Mouse (Mus musculus) ES-Bruce4 (cell line): ENCODE results near the gene Fam196b. TPM values are rescaled to one million over a fixed set of nuclear protein-coding genes. Genes with fewer than 3 reads are reported as not detected.
A peak's percentile ranks its signal among the peaks of the same experiment; 100 is the strongest.

Experiments
- H3K27ac ChIP-seq: 2 replicates; pipeline ENCODE4 v1.5.1; 2012; ENCODE audit warnings: low read length, inconsistent platforms; ENCODE audit not compliant: insufficient read depth
- H3K27me3 ChIP-seq: 2 replicates; pipeline ENCODE4 v1.6.1; 2012; ENCODE audit warnings: mild to moderate bottlenecking, low read length, inconsistent platforms; ENCODE audit not compliant: control insufficient read depth, poor library complexity, insufficient read depth, severe bottlenecking
- H3K36me3 ChIP-seq: 2 replicates; pipeline ENCODE4 v1.6.1; 2012; ENCODE audit warnings: inconsistent platforms, mild to moderate bottlenecking, low read length, moderate library complexity; ENCODE audit not compliant: control insufficient read depth, poor library complexity, insufficient read depth, severe bottlenecking
- H3K4me1 ChIP-seq: one replicate; pipeline ENCODE4 v1.8.1; 2011; ENCODE audit warnings: low read length; ENCODE audit not compliant: control insufficient read depth, insufficient read depth
- H3K4me3 ChIP-seq: 2 replicates; pipeline ENCODE4 v1.5.1; 2011; ENCODE audit warnings: low read depth, mild to moderate bottlenecking, low read length
- H3K9ac ChIP-seq: 2 replicates; pipeline ENCODE4 v1.6.1; 2012; ENCODE audit warnings: low read depth, mild to moderate bottlenecking, inconsistent platforms; ENCODE audit not compliant: poor library complexity, severe bottlenecking
- H3K9me3 ChIP-seq: replicated peaks from 2 replicates; pipeline ENCODE4 v1.6.1; 2012; ENCODE audit warnings: mild to moderate bottlenecking, low read length, inconsistent platforms; ENCODE audit not compliant: control insufficient read depth, poor library complexity, insufficient read depth, severe bottlenecking
- CTCF ChIP-seq: IDR thresholded peaks from one replicate; pipeline ENCODE4 v1.8.1; 2011; ENCODE audit warnings: low read depth, low read length
- EP300 ChIP-seq: IDR thresholded peaks from 2 replicates; pipeline ENCODE4 v1.6.1; 2011; ENCODE audit warnings: low read depth, low read length; ENCODE audit not compliant: insufficient read depth
- POLR2A ChIP-seq: IDR thresholded peaks from one replicate; pipeline ENCODE4 v1.8.1; 2011; ENCODE audit warnings: low read length; ENCODE audit not compliant: insufficient read depth
- polyA plus RNA-seq: library from polyadenylated mRNA; stranded (reverse); fragments of >200 nt; gene quantifications from 2 replicates; pipeline ENCODE4 v1.2.4, GENCODE M21; 2011; ENCODE audit warnings: low read depth; ENCODE audit not compliant: missing spikeins, insufficient read depth, insufficient read length

Gene Fam196b
- polyA plus RNA-seq, 1 experiment = not detected

DNA sequence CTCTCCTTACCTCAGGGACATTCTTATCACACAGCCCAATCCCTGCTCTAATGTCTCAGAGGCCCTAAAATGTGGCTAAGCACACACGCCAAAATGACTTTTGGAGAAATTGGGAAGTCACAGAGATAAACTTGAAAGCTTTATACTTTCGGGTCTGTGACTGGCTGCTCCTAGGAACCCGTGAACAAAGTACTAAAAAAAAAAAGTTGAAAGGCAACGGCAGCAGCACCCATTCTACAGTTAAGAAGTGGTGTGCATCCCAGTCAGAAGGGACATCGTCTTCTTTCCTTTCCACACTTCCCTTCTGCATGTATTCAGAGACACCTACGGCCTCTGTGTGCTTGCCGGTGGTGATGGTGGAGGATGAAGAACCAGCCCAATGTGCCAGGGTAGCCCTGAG, 14.6 kb upstream of the Fam196b start:
- Histone ChIP-seq H3K9me3 (no peaks in the 10 kb centered on the region; the same call in 1 of the 2 replicates), H3K27me3 (no peaks in the 10 kb centered on the region), H3K27ac (no peak overlapping the region), H3K36me3 (no peaks in the 10 kb centered on the region), H3K4me3 (no peak overlapping the region), H3K4me1 (no peaks in the 10 kb centered on the region), H3K9ac (no peak overlapping the region)
- TF ChIP-seq POLR2A (no peak), EP300 (no peak), CTCF (no peak)

DNA sequence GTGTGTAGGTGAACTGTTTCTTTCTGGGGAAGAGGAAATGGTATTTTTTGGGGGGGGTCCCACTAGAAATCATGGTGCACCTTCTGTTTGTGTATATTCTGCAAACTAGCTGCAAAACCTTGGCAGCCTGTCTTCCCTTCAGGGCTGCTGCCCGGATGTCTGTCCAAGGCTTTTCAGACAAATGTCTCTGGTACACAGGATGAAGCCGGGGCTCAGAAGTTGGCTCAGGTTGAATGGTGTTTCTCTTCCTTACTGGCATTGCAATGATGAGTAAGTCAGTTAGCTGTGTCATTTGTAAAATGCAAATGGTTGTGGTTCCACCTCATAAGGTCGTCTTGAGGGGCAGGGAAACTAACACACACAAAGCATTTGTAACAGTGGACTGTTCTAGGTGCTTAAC, 8.4 kb upstream of the Fam196b start:
- no peak overlapping the region for H3K9ac ChIP-seq

DNA sequence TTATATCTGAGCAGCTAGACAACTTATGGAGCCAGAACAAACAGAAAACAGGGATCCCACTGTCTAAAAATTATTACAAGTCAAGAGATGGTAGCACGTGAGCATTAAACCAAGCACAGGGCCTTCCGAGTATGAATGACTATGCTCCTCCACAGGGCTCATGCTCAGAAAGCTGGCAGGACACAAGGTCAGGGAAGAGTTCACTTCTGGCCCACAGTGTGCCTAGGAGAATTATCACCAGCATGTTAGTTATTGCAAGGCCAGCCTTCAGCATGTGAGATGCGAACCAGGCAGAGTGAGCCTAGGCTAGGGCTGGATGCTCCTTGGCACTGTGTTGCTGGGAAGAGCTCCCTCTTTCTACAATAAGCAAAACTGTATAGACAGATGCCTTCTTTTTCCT, 5.9 kb upstream of the Fam196b start:
- Histone ChIP-seq H3K4me1 (no peaks in the 10 kb centered on the region), H3K9ac (no peak overlapping the region), H3K9me3 (no peaks in the 10 kb centered on the region), H3K27ac (no peak overlapping the region), H3K27me3 (no peaks in the 10 kb centered on the region), H3K4me3 (no peak overlapping the region), H3K36me3 (no peaks in the 10 kb centered on the region)
- TF ChIP-seq EP300 (no peak), POLR2A (no peak), CTCF (no peak)

More for the DNA sequence above, 8.4 kb upstream of the Fam196b start:
- H3K9me3 ChIP-seq = no peaks in the 10 kb centered on the region
- H3K4me3 ChIP-seq = no peak overlapping the region
- TF ChIP-seq EP300 (no peak), POLR2A (no peak), CTCF (no peak)
- H3K27ac ChIP-seq = no peak overlapping the region
- no peaks in the 10 kb centered on the region for H3K36me3 ChIP-seq
- no peaks in the 10 kb centered on the region for H3K27me3 ChIP-seq
- H3K4me1 ChIP-seq = no peaks in the 10 kb centered on the region

GRCm38 (mm10) chr11:34309360-34309759, 5.3 kb upstream of the Fam196b start:
- Histone ChIP-seq H3K4me3 (no peak overlapping the region), H3K9ac (no peak overlapping the region), H3K9me3 (no peaks in the 10 kb centered on the region), H3K36me3 (no peaks in the 10 kb centered on the region), H3K27me3 (no peaks in the 10 kb centered on the region), H3K4me1 (no peaks in the 10 kb centered on the region), H3K27ac (no peak overlapping the region)
- TF ChIP-seq CTCF = no peak
- TF ChIP-seq EP300 = no peak
- TF ChIP-seq POLR2A = no peak

GRCm38 (mm10) chr11:34311717-34312116, 2.9 kb upstream of the Fam196b start:
- no peaks in the 10 kb centered on the region for H3K4me1 ChIP-seq
- H3K27ac ChIP-seq = no peak overlapping the region
- H3K36me3 ChIP-seq = no peaks in the 10 kb centered on the region
- no peaks in the 10 kb centered on the region for H3K27me3 ChIP-seq
- H3K9me3 ChIP-seq = no peaks in the 10 kb centered on the region
- TF ChIP-seq EP300 (no peak), CTCF (no peak), POLR2A (no peak)
- no peak overlapping the region for H3K4me3 ChIP-seq
- H3K9ac ChIP-seq = no peak overlapping the region

DNA sequence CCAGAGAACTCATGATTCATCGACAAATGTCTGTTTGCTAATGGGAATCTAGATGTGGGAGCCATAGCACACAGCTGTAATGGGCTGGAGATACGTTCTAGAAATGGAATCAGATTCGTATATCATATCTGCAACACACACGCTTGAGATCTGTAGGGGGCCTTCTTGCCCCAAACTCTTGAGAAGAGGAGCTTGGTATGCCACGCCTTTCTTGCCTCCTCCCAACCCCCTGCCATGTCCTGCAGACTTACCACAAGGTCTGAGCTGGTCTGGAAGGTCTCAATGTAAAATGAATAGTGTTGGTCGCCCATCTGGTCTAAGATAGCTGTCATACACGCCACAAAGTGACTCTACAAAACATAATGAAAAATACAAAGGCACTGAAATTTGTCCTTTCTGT, 2.4 kb upstream of the Fam196b start:
- Histone ChIP-seq H3K4me3 (no peak overlapping the region), H3K9ac (no peak overlapping the region), H3K27me3 (no peaks in the 10 kb centered on the region), H3K27ac (no peak overlapping the region), H3K4me1 (no peaks in the 10 kb centered on the region), H3K36me3 (no peaks in the 10 kb centered on the region), H3K9me3 (no peaks in the 10 kb centered on the region)
- TF ChIP-seq POLR2A = no peak

DNA sequence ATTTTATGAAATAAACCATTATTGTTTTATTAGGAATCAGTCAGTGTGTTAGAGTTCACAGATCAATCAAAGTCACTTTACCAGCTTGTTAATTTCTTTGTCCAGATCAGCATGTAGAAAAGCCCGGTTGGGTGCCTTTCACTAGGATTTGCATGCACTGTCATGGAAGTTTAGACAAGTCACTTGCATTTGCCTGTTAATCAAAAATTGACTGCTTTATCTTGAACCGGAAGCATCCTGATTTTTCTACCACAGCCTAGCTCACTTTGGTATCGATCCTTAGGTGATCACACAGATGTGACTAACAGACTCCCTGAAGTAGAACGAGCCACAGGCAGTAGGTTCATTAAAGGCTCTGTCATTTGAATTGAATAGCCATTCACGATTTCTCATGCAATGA, 761 bp downstream of the Fam196b start:
- no peaks in the 10 kb centered on the region for H3K27me3 ChIP-seq
- TF ChIP-seq POLR2A = no peak
- no peak for TF ChIP-seq EP300
- no peak for TF ChIP-seq CTCF
- no peaks in the 10 kb centered on the region for H3K9me3 ChIP-seq
- peak overlapping the region; percentile 52; the same call in 1 of the 2 replicates for H3K27ac ChIP-seq
- no peak overlapping the region for H3K9ac ChIP-seq
- H3K4me1 ChIP-seq = peaks cover 2% of the 10 kb centered on the region
- H3K36me3 ChIP-seq = no peaks in the 10 kb centered on the region
- no peak overlapping the region for H3K4me3 ChIP-seq
